In the genomic region with DNA sequence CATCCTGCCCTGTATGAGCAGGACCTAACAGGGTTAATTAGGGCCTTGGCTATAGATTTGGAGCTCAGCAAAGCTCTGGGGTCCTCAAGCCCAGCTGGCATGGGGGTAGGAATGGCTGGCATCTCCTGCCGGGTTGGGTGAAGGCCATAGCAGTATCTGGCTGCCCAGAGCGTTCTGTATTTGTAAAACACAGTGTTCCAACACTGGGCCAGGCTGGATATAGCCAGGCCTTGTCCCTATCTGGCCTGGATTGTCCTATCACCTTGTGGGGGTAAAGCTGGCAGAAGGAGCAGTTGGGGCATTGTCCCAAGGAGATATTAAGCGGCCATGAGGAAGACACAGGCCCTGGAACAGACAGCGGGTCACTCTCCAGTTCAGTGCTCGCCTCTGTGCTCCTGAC, we compare ENCODE assay signal across 25 mouse cellular contexts. TPM values are rescaled to one million over a fixed set of nuclear protein-coding genes. Genes with fewer than 3 reads are reported as not detected.
DNase-seq lines count a peak whose midpoint lies in the region; ATAC-seq lines count a peak whose summit lies in the region.
"Had no signal": no experiment of that assay in that cellular context is flagged by ENCODE, and none has a peak within 500 bp of the region (broad histone marks: within the 10 kb centered on the region; RNA-seq: fewer than 3 reads in every experiment).

No protein-coding gene starts in this region.

- 89% methylated on average over 5 of the region's 5 CpGs for WGBS in forebrain, embryonic 13.5 days
- WGBS in forebrain, embryonic 14.5 days = 92% methylated on average over 5 of the region's 5 CpGs
- 92% methylated on average over 5 of the region's 5 CpGs for WGBS in hindbrain, embryonic 15.5 days
- WGBS in hindbrain, embryonic 11.5 days = 96% methylated on average over 5 of the region's 5 CpGs
- 91% methylated on average over 5 of the region's 5 CpGs for WGBS in limb, embryonic 10.5 days

- no peak for DNase-seq in forebrain, embryonic 14.5 days (ENCODE audit: low spot score)
- DNase-seq in hindbrain, embryonic 11.5 days (ENCODE audit: low spot score) = no peak
- peak; percentile 55 for DNase-seq in left cerebral cortex, postnatal 4 days
- DNase-seq in left cerebral cortex, adult 8-10 months (ENCODE audit: low spot score in 2 of 2) = no peak
- DNase-seq in limb, embryonic 10.5 days (ENCODE audit: low spot score) = no peak
- DNase-seq: adrenal gland, postnatal 36 days; cerebellum, postnatal 25 days; gastrocnemius, postnatal 36 days; kidney, adult 11 months; kidney, postnatal 36 days; liver; lung, postnatal 36 days; midbrain, embryonic 14.5 days had no signal

- 0 out of 2 replicates have a peak, but pooled peaks cover 3% of the 10 kb centered on the region for H3K36me3 ChIP-seq in forebrain, embryonic 13.5 days (ENCODE audit: poor library complexity, severe bottlenecking)
- H3K36me3 ChIP-seq in forebrain, embryonic 14.5 days (ENCODE audit: control insufficient read depth, insufficient read depth, low read length) = 0 out of 2 replicates have a peak, but pooled peaks cover 5% of the 10 kb centered on the region
- no peaks in the 10 kb centered on the region for H3K36me3 ChIP-seq in hindbrain, embryonic 15.5 days
- no peaks in the 10 kb centered on the region for H3K36me3 ChIP-seq in hindbrain, embryonic 11.5 days (ENCODE audit: control insufficient read depth, insufficient read depth, low read length)
- peaks cover 5% of the 10 kb centered on the region; the same call in 1 of the 2 replicates for H3K36me3 ChIP-seq in limb, embryonic 10.5 days
- H3K36me3 ChIP-seq: embryonic facial prominence, embryonic 12.5 days; G1E; kidney, embryonic 15.5 days; liver, embryonic 15.5 days; lung, embryonic 15.5 days; neural tube, embryonic 12.5 days; stomach, embryonic 15.5 days had no signal

- no peak for ATAC-seq in forebrain, embryonic 13.5 days
- no peak for ATAC-seq in forebrain, embryonic 14.5 days
- ATAC-seq in hindbrain, embryonic 15.5 days (ENCODE audit: low FRiP score, low read depth) = no peak
- no peak for ATAC-seq in hindbrain, embryonic 11.5 days (ENCODE audit: low FRiP score)
- ATAC-seq: CD4-positive, CD25-positive, alpha-beta regulatory T cell, adult 4 months; Patski had no signal

- H3K4me2 ChIP-seq in forebrain, embryonic 13.5 days = peak overlapping the region; percentile 83
- no peak overlapping the region for H3K4me2 ChIP-seq in forebrain, embryonic 14.5 days (ENCODE audit: low read length)
- H3K4me2 ChIP-seq in hindbrain, embryonic 15.5 days = peak overlapping the region; percentile 78; the same call in 1 of the 2 replicates
- no peak overlapping the region for H3K4me2 ChIP-seq in hindbrain, embryonic 11.5 days (replicated peaks; ENCODE audit: low read depth, low read length)
- H3K4me2 ChIP-seq: liver, embryonic 15.5 days had no signal

- no peak overlapping the region for H3K4me3 ChIP-seq in forebrain, embryonic 13.5 days
- H3K4me3 ChIP-seq in forebrain, embryonic 14.5 days (ENCODE audit: low read depth, low read length) = no peak overlapping the region
- H3K4me3 ChIP-seq in hindbrain, embryonic 15.5 days = no peak overlapping the region
- no peak overlapping the region for H3K4me3 ChIP-seq in hindbrain, embryonic 11.5 days (ENCODE audit: low read depth, low read length)
- H3K4me3 ChIP-seq in limb, embryonic 10.5 days = no peak overlapping the region
- H3K4me3 ChIP-seq: liver, embryonic 15.5 days had no signal

- H3K27ac ChIP-seq in forebrain, embryonic 13.5 days = no peak overlapping the region
- no peak overlapping the region for H3K27ac ChIP-seq in forebrain, embryonic 14.5 days (ENCODE audit: low read depth, low read length)
- no peak overlapping the region for H3K27ac ChIP-seq in hindbrain, embryonic 15.5 days (replicated peaks)
- no peak overlapping the region for H3K27ac ChIP-seq in hindbrain, embryonic 11.5 days (ENCODE audit: low read depth, low read length)
- H3K27ac ChIP-seq in limb, embryonic 10.5 days = 0 out of 2 replicates have a peak overlapping the region, but pooled peaks have one; percentile 87
- H3K27ac ChIP-seq: embryonic facial prominence, embryonic 12.5 days; kidney, embryonic 15.5 days; liver, embryonic 15.5 days; lung, embryonic 15.5 days; neural tube, embryonic 12.5 days; stomach, embryonic 15.5 days had no signal

- peaks cover 14% of the 10 kb centered on the region for H3K4me1 ChIP-seq in forebrain, embryonic 13.5 days
- H3K4me1 ChIP-seq in forebrain, embryonic 14.5 days (ENCODE audit: control insufficient read depth, insufficient read depth, low read length) = peaks cover 6% of the 10 kb centered on the region; the same call in 1 of the 2 replicates
- H3K4me1 ChIP-seq in hindbrain, embryonic 15.5 days (replicated peaks) = peaks cover 15% of the 10 kb centered on the region
- H3K4me1 ChIP-seq in hindbrain, embryonic 11.5 days (replicated peaks; ENCODE audit: control insufficient read depth, insufficient read depth, low read length) = 0 out of 2 replicates have a peak, but pooled peaks cover 2% of the 10 kb centered on the region
- H3K4me1 ChIP-seq in limb, embryonic 10.5 days = peaks cover 9% of the 10 kb centered on the region
- H3K4me1 ChIP-seq: lung, embryonic 15.5 days had no signal

- H3K9ac ChIP-seq in forebrain, embryonic 13.5 days = 0 out of 2 replicates have a peak overlapping the region, but pooled peaks have one; percentile 83
- H3K9ac ChIP-seq in forebrain, embryonic 14.5 days (ENCODE audit: low read length) = no peak overlapping the region
- H3K9ac ChIP-seq in hindbrain, embryonic 15.5 days = no peak overlapping the region
- no peak overlapping the region for H3K9ac ChIP-seq in hindbrain, embryonic 11.5 days (ENCODE audit: low read depth, low read length)
- H3K9ac ChIP-seq: kidney, embryonic 15.5 days; liver, embryonic 15.5 days; lung, embryonic 15.5 days; neural tube, embryonic 12.5 days; stomach, embryonic 15.5 days had no signal

- intact Hi-C loops in left cerebral cortex, postnatal 4 days (cut with DNase I) = no loop called here

- no peaks in the 10 kb centered on the region for H3K9me3 ChIP-seq in forebrain, embryonic 13.5 days (replicated peaks)
- no peaks in the 10 kb centered on the region for H3K9me3 ChIP-seq in forebrain, embryonic 14.5 days (replicated peaks; ENCODE audit: control insufficient read depth, low read length)
- no peaks in the 10 kb centered on the region for H3K9me3 ChIP-seq in hindbrain, embryonic 15.5 days
- H3K9me3 ChIP-seq in hindbrain, embryonic 11.5 days (ENCODE audit: control insufficient read depth, low read length) = no peaks in the 10 kb centered on the region
- H3K9me3 ChIP-seq in limb, embryonic 10.5 days (replicated peaks) = no peaks in the 10 kb centered on the region
- H3K9me3 ChIP-seq: embryonic facial prominence, embryonic 12.5 days; G1E; kidney, embryonic 15.5 days; liver, embryonic 15.5 days; lung, embryonic 15.5 days; neural tube, embryonic 12.5 days; stomach, embryonic 15.5 days had no signal

- H3K27me3 ChIP-seq in forebrain, embryonic 13.5 days = no peaks in the 10 kb centered on the region
- H3K27me3 ChIP-seq in forebrain, embryonic 14.5 days (replicated peaks; ENCODE audit: control insufficient read depth, insufficient read depth, low read length) = no peaks in the 10 kb centered on the region
- no peaks in the 10 kb centered on the region for H3K27me3 ChIP-seq in hindbrain, embryonic 15.5 days
- no peaks in the 10 kb centered on the region for H3K27me3 ChIP-seq in hindbrain, embryonic 11.5 days (ENCODE audit: control insufficient read depth, insufficient read depth, low read length)
- no peaks in the 10 kb centered on the region for H3K27me3 ChIP-seq in limb, embryonic 10.5 days (ENCODE audit: low read depth, poor library complexity, severe bottlenecking)
- H3K27me3 ChIP-seq: embryonic facial prominence, embryonic 12.5 days; kidney, embryonic 15.5 days; liver, embryonic 15.5 days; lung, embryonic 15.5 days; neural tube, embryonic 12.5 days; stomach, embryonic 15.5 days had no signal

RNA-seq across cellular contexts. Expression of gene Ogdhl, which starts 1.4 kb away (rescaled TPM):
- polyA plus RNA-seq in forebrain, embryonic 13.5 days (2015; fragmentation: Nextera tagmentation; extraction: Ambion mirVana) = 20.3 and 21.7 TPM in 2 replicates
- 17.5 and 19.8 TPM in 2 replicates for polyA plus RNA-seq in forebrain, embryonic 14.5 days (2014; fragmentation: Nextera tagmentation; extraction: Ambion mirVana)
- 22.8 and 23.7 TPM in 2 replicates for polyA plus RNA-seq in hindbrain, embryonic 15.5 days (2015; fragmentation: Nextera tagmentation; extraction: Ambion mirVana)
- polyA plus RNA-seq in hindbrain, embryonic 11.5 days (2014; fragmentation: Nextera tagmentation; extraction: Ambion mirVana) = 13.9 and 14.5 TPM in 2 replicates
- 10 to 100 TPM; 35.3 to 40.3 TPM for total RNA-seq in left cerebral cortex, postnatal 4 days (2021)
- total RNA-seq in left cerebral cortex, adult 8-10 months (2022) = 100 to 1,000 TPM; 120 to 136 (median 125) TPM
- polyA plus RNA-seq in limb, embryonic 10.5 days (2016; fragmentation: Nextera tagmentation; extraction: Ambion mirVana) = 15.8 and 21.1 TPM in 2 replicates
- total RNA-seq: hematopoietic stem cell, adult 5-6 weeks had no signal
- polyA plus RNA-seq: CD4-positive, CD25-positive, alpha-beta regulatory T cell, adult 4 months had no signal

Comparison
In these comparisons a context has a peak if more than half of its experiments do, and no peak if none do; other contexts are left out.
1. H3K4me2 ChIP-seq: peak in forebrain, embryonic 13.5 days (single experiment) and hindbrain, embryonic 15.5 days (single experiment); none in forebrain, embryonic 14.5 days (single experiment) and hindbrain, embryonic 11.5 days (single experiment).